Mouse (Mus musculus) myocyte (in vitro differentiated cells): ENCODE measurements around the gene Fam189a1.

Experiments used
- CEBPB ChIP-seq: IDR thresholded peaks from 2 replicates; pipeline ENCODE4 v1.6.1; 2011; ENCODE audit warnings: mild to moderate bottlenecking, moderate library complexity; ENCODE audit not compliant: poor library complexity, insufficient read depth, severe bottlenecking
- E2F4 ChIP-seq: IDR thresholded peaks from one replicate; pipeline ENCODE4 v1.6.1; 2011; ENCODE audit warnings: mild to moderate bottlenecking, control low read depth, moderate library complexity; ENCODE audit not compliant: insufficient read depth
- MAX ChIP-seq: IDR thresholded peaks from one replicate; pipeline ENCODE4 v1.6.1; 2011; ENCODE audit warnings: low read depth, mild to moderate bottlenecking, control low read depth
- MYOD1 ChIP-seq, 3 experiments: IDR thresholded peaks; one replicate each; pipeline ENCODE4 v1.6.1; 2011; ENCODE audit warnings: control low read depth in 2 of 3, low read depth in 2 of 3, mild to moderate bottlenecking in 2 of 3, moderate library complexity in 1 of 3; ENCODE audit not compliant: insufficient read length in 2 of 3, control insufficient read depth in 1 of 3
- POLR2A ChIP-seq: IDR thresholded peaks from one replicate; pipeline ENCODE4 v1.6.1; 2011; ENCODE audit warnings: low read depth, mild to moderate bottlenecking, control low read depth, moderate library complexity; ENCODE audit not compliant: insufficient read length
- POLR2AphosphoS2 ChIP-seq: IDR thresholded peaks from one replicate; pipeline ENCODE4 v1.6.1; 2011; ENCODE audit warnings: low read depth, control low read depth; ENCODE audit not compliant: insufficient read length
- TCF12 ChIP-seq: IDR thresholded peaks from one replicate; pipeline ENCODE4 v1.6.1; 2011; ENCODE audit warnings: mild to moderate bottlenecking, control low read depth; ENCODE audit not compliant: poor library complexity, insufficient read depth, severe bottlenecking
- USF1 ChIP-seq: IDR thresholded peaks from one replicate; pipeline ENCODE4 v1.6.1; 2011; ENCODE audit warnings: low read depth, mild to moderate bottlenecking, control low read depth, moderate library complexity

GRCm38 (mm10) chr7:64840576-64840895 lies 315.8 kb downstream of the Fam189a1 start:
- no peak for TF ChIP-seq POLR2A
- TF ChIP-seq MAX, result no peak
- no peak for TF ChIP-seq CEBPB
- TF ChIP-seq MYOD1 (IDR thresholded peaks at IDR 0.05; ENCODE audit: control insufficient read depth in 1 of 3, insufficient read length in 2 of 3, low read depth in 2 of 3), result no peak
- TF ChIP-seq USF1, result no peak
- TF ChIP-seq E2F4, result no peak
- no peak for TF ChIP-seq POLR2AphosphoS2
- no peak for TF ChIP-seq TCF12
